Mouse (Mus musculus): ENCODE measurements around the gene Ttll6. TPM values are rescaled to one million over a fixed set of nuclear protein-coding genes. Genes with fewer than 3 reads are reported as not detected.

The Ttll6 gene
- polyA plus RNA-seq, 1 experiment = not detected

DNA sequence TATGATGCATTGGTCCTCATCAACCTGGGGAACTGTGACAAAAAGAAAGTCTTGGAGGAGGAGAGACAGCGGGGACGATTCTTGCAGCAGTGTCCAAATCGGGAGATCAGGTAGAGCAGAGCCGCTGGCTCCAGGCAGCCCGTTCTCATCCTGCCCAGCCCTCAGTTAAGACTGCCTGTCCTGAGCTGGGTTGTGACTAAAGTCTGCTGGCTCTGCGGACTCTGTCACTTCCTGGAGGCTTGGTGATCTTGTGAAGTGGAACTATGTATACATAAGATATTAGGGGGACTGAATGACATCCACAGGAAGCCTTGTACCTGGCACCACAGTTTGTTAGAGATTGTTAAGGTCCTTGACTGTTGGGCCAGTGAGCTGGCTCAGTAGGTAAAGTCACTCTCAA, 13.9 kb downstream of the Ttll6 start:
- no peaks in the 10 kb centered on the region for H3K36me3 ChIP-seq (ENCODE audit: control insufficient read depth, insufficient read depth, low read length)
- no peak for DNase-seq (ENCODE audit: low read depth in 1 of 2, low spot score in 2 of 2)
- no peak overlapping the region for H3K27ac ChIP-seq (ENCODE audit: insufficient read depth, low read length)
- TF ChIP-seq POLR2A (IDR thresholded peaks at IDR 0.05; ENCODE audit: low read depth, low read length) (no peak), CTCF (IDR thresholded peaks at IDR 0.05; ENCODE audit: extremely low read depth, insufficient read depth, insufficient read length, insufficient replicate concordance) (no peak)
- no peak overlapping the region for H3K4me3 ChIP-seq (ENCODE audit: extremely low read depth, insufficient read depth, insufficient read length)
- 58% methylated on average over 6 of the region's 6 CpGs for WGBS
- no peaks in the 10 kb centered on the region for H3K27me3 ChIP-seq (ENCODE audit: control insufficient read depth, insufficient read depth, low read length)
- no peaks in the 10 kb centered on the region; the same call in 1 of the 2 replicates for H3K4me1 ChIP-seq (ENCODE audit: control insufficient read depth, insufficient read depth, insufficient read length)

DNA sequence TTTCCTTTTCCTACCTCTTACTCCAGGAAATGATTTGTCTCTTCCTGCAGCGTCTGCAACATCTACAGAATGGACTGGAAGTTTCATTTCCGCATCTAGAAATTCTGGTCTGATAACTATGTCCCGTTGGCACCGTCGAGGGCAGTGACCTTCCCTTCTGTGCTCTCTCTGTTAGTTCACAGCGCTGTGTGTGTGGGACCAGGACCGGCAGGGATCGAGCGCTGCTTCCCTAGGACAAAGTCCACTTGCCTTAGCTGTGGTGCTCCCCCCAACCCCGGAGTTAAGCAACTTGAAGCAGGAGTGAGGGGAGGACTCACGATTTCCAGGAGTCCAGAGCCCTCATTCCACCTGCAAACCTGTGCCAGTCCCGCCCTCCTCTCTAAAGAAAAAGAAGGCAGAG, 31.2 kb downstream of the Ttll6 start:
- WGBS = 58% methylated on average over 12 of the region's 12 CpGs
- Histone ChIP-seq H3K36me3 (ENCODE audit: control insufficient read depth, insufficient read depth, low read length) (no peaks in the 10 kb centered on the region), H3K4me3 (ENCODE audit: extremely low read depth, insufficient read depth, insufficient read length) (no peak overlapping the region), H3K4me1 (ENCODE audit: control insufficient read depth, insufficient read depth, insufficient read length) (no peaks in the 10 kb centered on the region), H3K27me3 (ENCODE audit: control insufficient read depth, insufficient read depth, low read length) (no peaks in the 10 kb centered on the region; the same call in 1 of the 2 replicates), H3K27ac (ENCODE audit: insufficient read depth, low read length) (no peak overlapping the region)
- TF ChIP-seq POLR2A (IDR thresholded peaks at IDR 0.05; ENCODE audit: low read depth, low read length) (no peak), CTCF (IDR thresholded peaks at IDR 0.05; ENCODE audit: extremely low read depth, insufficient read depth, insufficient read length, insufficient replicate concordance) (no peak)
- no peak for DNase-seq (ENCODE audit: low read depth in 1 of 2, low spot score in 2 of 2)

DNA sequence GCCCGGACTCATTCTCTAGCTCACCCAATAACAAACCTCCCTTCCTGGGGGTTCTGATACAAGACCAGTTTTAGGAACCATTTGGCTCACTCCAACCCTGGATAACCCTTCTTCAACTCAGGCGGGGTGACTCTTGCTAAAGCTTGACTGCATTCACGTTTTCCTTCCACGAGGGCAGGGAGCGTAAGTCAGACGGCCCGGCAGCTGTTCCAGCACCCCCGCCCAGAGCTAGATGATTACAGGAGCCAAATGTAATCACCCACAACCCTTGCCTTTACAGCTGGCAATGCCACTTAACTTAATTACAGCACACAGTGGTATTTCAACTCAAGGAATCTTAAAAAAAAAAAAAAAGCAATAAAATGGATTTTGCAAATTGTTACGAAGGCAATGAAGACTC, 34.5 kb downstream of the Ttll6 start:
- Histone ChIP-seq H3K27ac (ENCODE audit: insufficient read depth, low read length) (no peak overlapping the region), H3K4me3 (ENCODE audit: extremely low read depth, insufficient read depth, insufficient read length) (no peak overlapping the region), H3K27me3 (ENCODE audit: control insufficient read depth, insufficient read depth, low read length) (peaks cover 8% of the 10 kb centered on the region), H3K4me1 (ENCODE audit: control insufficient read depth, insufficient read depth, insufficient read length) (no peaks in the 10 kb centered on the region), H3K36me3 (ENCODE audit: control insufficient read depth, insufficient read depth, low read length) (no peaks in the 10 kb centered on the region)
- TF ChIP-seq CTCF (IDR thresholded peaks at IDR 0.05; ENCODE audit: extremely low read depth, insufficient read depth, insufficient read length, insufficient replicate concordance) = no peak
- TF ChIP-seq POLR2A (IDR thresholded peaks at IDR 0.05; ENCODE audit: low read depth, low read length) = no peak
- WGBS = 31% methylated on average over 9 of the region's 9 CpGs
- no peak for DNase-seq (ENCODE audit: low read depth in 1 of 2, low spot score in 2 of 2)

DNA sequence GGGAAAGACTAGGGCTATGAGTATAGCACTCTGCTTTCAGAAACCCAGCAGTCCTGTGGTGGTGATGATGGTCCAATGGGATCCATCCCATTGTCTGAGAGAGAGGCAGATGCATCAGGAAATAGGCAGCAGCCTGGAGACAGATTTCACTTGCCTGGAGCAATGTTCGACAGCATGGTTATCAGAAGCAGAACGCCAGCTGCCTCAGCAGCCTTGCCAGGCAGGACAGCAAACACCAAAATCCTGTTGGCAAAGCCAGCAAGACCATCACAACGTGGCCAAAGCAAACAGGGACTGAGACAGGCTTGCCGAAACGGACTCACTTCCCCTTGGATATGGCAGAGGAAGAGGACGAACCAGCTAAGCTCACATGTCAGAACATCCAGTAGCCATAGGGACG, 35.4 kb downstream of the Ttll6 start:
- DNase-seq (ENCODE audit: low read depth in 1 of 2, low spot score in 2 of 2) = no peak
- WGBS = 21% methylated on average over 7 of the region's 7 CpGs
- Histone ChIP-seq H3K36me3 (ENCODE audit: control insufficient read depth, insufficient read depth, low read length) (no peaks in the 10 kb centered on the region), H3K4me1 (ENCODE audit: control insufficient read depth, insufficient read depth, insufficient read length) (no peaks in the 10 kb centered on the region), H3K4me3 (ENCODE audit: extremely low read depth, insufficient read depth, insufficient read length) (no peak overlapping the region), H3K27ac (ENCODE audit: insufficient read depth, low read length) (no peak overlapping the region), H3K27me3 (ENCODE audit: control insufficient read depth, insufficient read depth, low read length) (peaks cover 14% of the 10 kb centered on the region)
- TF ChIP-seq POLR2A (IDR thresholded peaks at IDR 0.05; ENCODE audit: low read depth, low read length) (no peak), CTCF (IDR thresholded peaks at IDR 0.05; ENCODE audit: extremely low read depth, insufficient read depth, insufficient read length, insufficient replicate concordance) (no peak)

DNA sequence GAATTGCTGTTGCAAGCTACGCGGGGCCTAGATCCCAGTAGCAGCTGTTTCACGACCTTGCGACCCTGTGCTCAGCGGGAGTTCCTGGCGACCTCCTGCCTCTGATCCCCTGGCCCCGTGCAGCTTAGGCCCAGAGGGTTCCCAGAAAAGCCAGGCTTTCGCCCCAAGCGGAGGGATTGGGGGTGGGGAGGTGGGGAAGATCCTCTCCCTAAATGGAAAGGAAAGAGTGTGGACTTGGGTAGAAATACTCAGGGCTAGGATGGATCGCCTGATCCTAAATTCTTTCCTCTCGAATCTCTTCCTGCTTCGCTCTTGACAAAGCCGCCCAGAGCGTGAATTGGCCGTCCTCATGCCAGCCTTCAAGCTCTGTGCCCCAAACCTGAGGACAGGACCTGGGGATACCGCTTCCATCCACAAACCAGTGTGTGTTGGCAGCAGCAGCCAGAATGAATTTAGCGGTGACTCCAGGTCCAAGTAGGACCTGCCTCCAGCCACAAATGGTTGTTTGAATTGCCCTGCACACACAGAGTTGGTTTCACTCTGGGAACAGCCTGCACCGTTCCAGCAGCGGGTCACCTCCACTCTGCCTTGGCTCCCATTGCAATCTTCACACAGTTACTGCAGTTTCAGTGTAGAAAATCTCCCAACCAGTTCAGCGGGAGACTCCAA, 37.3 kb downstream of the Ttll6 start:
- 10% methylated on average over 20 of the region's 20 CpGs for WGBS
- no peak for DNase-seq (ENCODE audit: low read depth in 1 of 2, low spot score in 2 of 2)
- no peaks in the 10 kb centered on the region for H3K4me1 ChIP-seq (ENCODE audit: control insufficient read depth, insufficient read depth, insufficient read length)
- no peak overlapping the region for H3K4me3 ChIP-seq (ENCODE audit: extremely low read depth, insufficient read depth, insufficient read length)
- H3K27ac ChIP-seq (ENCODE audit: insufficient read depth, low read length) = no peak overlapping the region
- H3K36me3 ChIP-seq (ENCODE audit: control insufficient read depth, insufficient read depth, low read length) = no peaks in the 10 kb centered on the region
- H3K27me3 ChIP-seq (ENCODE audit: control insufficient read depth, insufficient read depth, low read length) = peaks cover 18% of the 10 kb centered on the region
- TF ChIP-seq POLR2A (IDR thresholded peaks at IDR 0.05; ENCODE audit: low read depth, low read length) (no peak), CTCF (IDR thresholded peaks at IDR 0.05; ENCODE audit: extremely low read depth, insufficient read depth, insufficient read length, insufficient replicate concordance) (no peak)

DNA sequence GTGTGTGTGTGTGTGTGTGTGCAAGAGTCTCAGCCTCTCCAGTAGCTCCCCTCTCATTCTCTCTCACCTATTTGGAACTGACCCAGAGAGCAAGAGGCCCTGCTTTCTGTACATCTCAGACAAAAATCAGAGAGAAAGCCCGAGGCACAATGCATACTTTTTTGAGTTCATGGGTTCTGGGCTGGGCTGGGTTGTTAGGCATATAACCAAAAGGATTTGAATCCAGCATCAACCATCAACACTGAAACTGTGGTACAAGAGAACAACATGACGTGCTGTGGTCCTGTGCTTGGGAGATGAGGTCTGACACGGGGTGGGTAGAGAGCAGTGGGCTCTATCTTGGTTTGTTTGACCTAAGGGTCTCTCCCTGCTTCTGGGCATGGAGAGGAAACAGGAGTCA, 38.0 kb downstream of the Ttll6 start:
- Histone ChIP-seq H3K4me1 (ENCODE audit: control insufficient read depth, insufficient read depth, insufficient read length) (no peaks in the 10 kb centered on the region), H3K27ac (ENCODE audit: insufficient read depth, low read length) (no peak overlapping the region), H3K27me3 (ENCODE audit: control insufficient read depth, insufficient read depth, low read length) (peaks cover 20% of the 10 kb centered on the region), H3K36me3 (ENCODE audit: control insufficient read depth, insufficient read depth, low read length) (no peaks in the 10 kb centered on the region), H3K4me3 (ENCODE audit: extremely low read depth, insufficient read depth, insufficient read length) (no peak overlapping the region)
- TF ChIP-seq POLR2A (IDR thresholded peaks at IDR 0.05; ENCODE audit: low read depth, low read length) = no peak
- no peak for TF ChIP-seq CTCF (IDR thresholded peaks at IDR 0.05; ENCODE audit: extremely low read depth, insufficient read depth, insufficient read length, insufficient replicate concordance)
- 24% methylated on average over 3 of the region's 3 CpGs for WGBS
- no peak for DNase-seq (ENCODE audit: low read depth in 1 of 2, low spot score in 2 of 2)

DNA sequence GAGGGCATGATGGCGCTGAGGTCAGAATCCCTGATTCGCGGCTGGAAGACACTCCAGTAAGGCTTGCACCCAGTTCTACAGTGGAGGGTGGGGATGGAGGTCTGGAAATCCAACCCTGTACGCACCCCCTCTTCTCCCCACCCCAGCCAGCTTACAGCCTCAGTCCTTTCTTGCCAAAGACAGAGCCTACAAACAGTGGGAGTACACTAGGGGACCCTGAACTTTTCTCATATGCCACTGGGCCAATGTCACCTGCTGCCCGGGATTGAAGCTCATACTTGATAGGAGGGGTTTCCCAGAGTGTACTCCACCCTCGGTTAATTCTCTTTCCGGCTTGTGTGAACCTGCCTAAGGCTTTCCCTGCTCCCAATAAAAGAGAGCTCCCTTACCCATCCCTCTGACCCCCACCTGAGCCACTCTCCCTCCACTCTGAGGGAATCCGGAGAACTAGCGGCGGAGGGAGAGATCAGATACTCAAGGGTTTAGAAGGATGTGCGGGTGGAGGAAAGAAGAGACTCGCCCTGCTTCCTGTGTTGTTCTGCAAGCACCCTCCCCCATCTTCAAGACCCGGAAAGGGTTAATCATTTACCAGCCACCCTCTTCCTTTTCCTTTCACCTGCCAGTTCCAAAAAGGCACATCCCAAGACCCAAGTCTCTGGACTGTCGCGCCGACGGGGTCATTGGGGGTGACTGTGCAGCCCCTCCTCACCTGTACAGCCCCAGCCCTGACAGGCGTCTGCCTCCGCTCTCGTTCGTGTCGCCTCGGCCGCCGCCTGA, 39.1 kb downstream of the Ttll6 start:
- no peak for DNase-seq (ENCODE audit: low read depth in 1 of 2, low spot score in 2 of 2)
- Histone ChIP-seq H3K27ac (ENCODE audit: insufficient read depth, low read length) (no peak overlapping the region), H3K4me1 (ENCODE audit: control insufficient read depth, insufficient read depth, insufficient read length) (no peaks in the 10 kb centered on the region), H3K27me3 (ENCODE audit: control insufficient read depth, insufficient read depth, low read length) (peaks cover 22% of the 10 kb centered on the region), H3K36me3 (ENCODE audit: control insufficient read depth, insufficient read depth, low read length) (no peaks in the 10 kb centered on the region), H3K4me3 (ENCODE audit: extremely low read depth, insufficient read depth, insufficient read length) (no peak overlapping the region)
- WGBS = 5% methylated on average over 25 of the region's 25 CpGs
- TF ChIP-seq POLR2A (IDR thresholded peaks at IDR 0.05; ENCODE audit: low read depth, low read length) (no peak), CTCF (IDR thresholded peaks at IDR 0.05; ENCODE audit: extremely low read depth, insufficient read depth, insufficient read length, insufficient replicate concordance) (no peak)

Measured in spleen, adult 2 months (tissue).